Mouse (Mus musculus) ES-E14 (cell line): ENCODE measurements around the gene Clcn2.

Source experiments
- CHD2 ChIP-seq: IDR thresholded peaks from 2 replicates; pipeline ENCODE4 v1.6.1; 2014; ENCODE audit warnings: mild to moderate bottlenecking, low read depth, low read length, inconsistent platforms
- HCFC1 ChIP-seq: IDR thresholded peaks from 2 replicates; pipeline ENCODE4 v1.6.1; 2012; ENCODE audit warnings: low read length, inconsistent platforms, borderline replicate concordance; ENCODE audit not compliant: insufficient read depth
- ZC3H11A ChIP-seq: IDR thresholded peaks from 2 replicates; pipeline ENCODE4 v1.6.1; 2012; ENCODE audit warnings: low read depth, mild to moderate bottlenecking, inconsistent platforms, low read length, borderline replicate concordance
- ZNF384 ChIP-seq: IDR thresholded peaks from 2 replicates; pipeline ENCODE4 v1.6.1; 2012; ENCODE audit warnings: low read depth, low read length, inconsistent platforms

GRCm38 (mm10) chr16:20739845-20740244, 22.3 kb upstream of the Clcn2 start:
- TF ChIP-seq ZNF384 = no peak
- TF ChIP-seq ZC3H11A = no peak
- no peak for TF ChIP-seq CHD2
- no peak for TF ChIP-seq HCFC1
